In the genomic region with DNA sequence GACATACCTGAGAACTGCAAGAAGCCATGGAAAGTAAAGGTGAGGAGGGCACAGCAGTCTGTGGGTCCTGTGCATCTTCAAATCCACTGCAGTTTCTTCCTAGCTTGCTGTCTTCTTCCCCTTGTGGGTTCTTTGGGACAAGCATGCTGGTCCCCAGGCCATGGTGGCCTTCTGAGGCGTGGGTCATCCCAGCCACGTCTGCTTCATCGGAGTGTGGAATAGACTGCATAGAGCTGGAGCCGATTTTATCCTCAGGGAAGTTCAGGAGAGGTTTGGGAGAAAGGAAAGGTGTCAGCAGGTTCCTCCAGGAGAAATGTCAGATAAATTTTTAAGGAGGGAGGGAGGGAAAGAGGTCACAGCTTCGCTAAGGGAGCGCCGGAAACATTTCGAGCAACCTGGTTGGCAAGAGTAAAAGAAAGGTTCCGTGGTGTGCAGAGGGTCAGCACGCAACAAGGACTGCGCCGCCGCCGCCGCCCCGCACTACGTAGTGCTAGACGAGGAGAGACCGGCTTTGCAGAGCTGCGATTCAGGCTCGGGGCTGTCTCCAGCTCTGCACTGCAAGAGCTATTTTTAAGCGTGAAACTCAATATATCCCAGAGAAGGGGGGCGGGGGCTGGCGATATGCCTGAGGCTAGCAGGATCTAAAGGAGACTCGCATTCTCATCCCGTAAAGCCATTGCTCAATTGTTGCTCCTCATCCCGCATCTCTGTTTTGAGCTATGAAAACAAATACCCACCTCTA, we compare ENCODE assay signal across 8 mouse cellular contexts. TPM values are rescaled to one million over a fixed set of nuclear protein-coding genes. Genes with fewer than 3 reads are reported as not detected.
DNase-seq lines count a peak whose midpoint lies in the region; ATAC-seq and TF ChIP-seq lines count a peak whose summit lies in the region.

Gene Pla2g4e (minus strand): TSS at position 657 of the 742 bp plus-strand sequence.

- peak within 1 kb of the TSS; percentile 74 for H3K4me2 ChIP-seq in midbrain, embryonic 12.5 days (replicated peaks)

- peaks cover 30% of the 10 kb centered on the region for H3K27me3 ChIP-seq in midbrain, embryonic 12.5 days
- peaks cover 4% of the 10 kb centered on the region; the same call in 1 of the 2 replicates for H3K27me3 ChIP-seq in thymus, adult 2 months (ENCODE audit: control insufficient read depth, insufficient read depth, low read length)

- no peak for TF ChIP-seq CTCF in thymus, adult 2 months (IDR thresholded peaks at IDR 0.05; ENCODE audit: borderline replicate concordance, control insufficient read depth, extremely low read depth, insufficient read depth, low read length, poor library complexity)

- H3K27ac ChIP-seq in midbrain, embryonic 12.5 days (replicated peaks): no peak within 1 kb of the TSS
- no peak within 1 kb of the TSS for H3K27ac ChIP-seq in thymus, adult 2 months (ENCODE audit: control insufficient read depth, insufficient read depth, low read length)

- no peak for TF ChIP-seq POLR2A in thymus, adult 2 months (IDR thresholded peaks at IDR 0.05; ENCODE audit: control insufficient read depth, extremely low read depth, insufficient read depth, low read length, poor library complexity)

- ATAC-seq in midbrain, embryonic 12.5 days (ENCODE audit: low FRiP score, low read depth): peak; percentile 54; the same call in 1 of the 2 replicates

- 0 out of 2 replicates have a peak, but pooled peaks cover 2% of the 10 kb centered on the region for H3K4me1 ChIP-seq in midbrain, embryonic 12.5 days
- H3K4me1 ChIP-seq in thymus, adult 2 months (replicated peaks; ENCODE audit: control insufficient read depth, insufficient read depth, low read length): no peaks in the 10 kb centered on the region

- no peaks in the 10 kb centered on the region for H3K36me3 ChIP-seq in midbrain, embryonic 12.5 days
- no peaks in the 10 kb centered on the region for H3K36me3 ChIP-seq in thymus, adult 2 months (ENCODE audit: control insufficient read depth, insufficient read depth, low read length)

- 3% methylated on average over 27 of the region's 27 CpGs for WGBS in midbrain, embryonic 12.5 days
- 12% methylated on average over 27 of the region's 27 CpGs for WGBS in thymus, adult 2 months

- no peaks in the 10 kb centered on the region for H3K9me3 ChIP-seq in midbrain, embryonic 12.5 days

- H3K4me3 ChIP-seq in midbrain, embryonic 12.5 days: peak within 1 kb of the TSS; percentile 46
- no peak within 1 kb of the TSS for H3K4me3 ChIP-seq in thymus, adult 2 months (ENCODE audit: control insufficient read depth, insufficient read depth, low read length)

- H3K9ac ChIP-seq in midbrain, embryonic 12.5 days (replicated peaks): peak within 1 kb of the TSS; percentile 37

- peak; percentile 38 to 58 for DNase-seq in left cerebral cortex, adult 18-20 months (ENCODE audit: low spot score in 2 of 2)
- DNase-seq in left cerebral cortex, adult 11 months (ENCODE audit: low spot score): no peak
- peak; percentile 62 for DNase-seq in embryo, embryonic 10 days (ENCODE audit: low spot score)
- DNase-seq in gastrocnemius, postnatal 25 days: peak; percentile 66
- DNase-seq in layer of hippocampus, adult 9-11 months: peak; percentile 31
- no peak for DNase-seq in thymus, adult 2 months
- no peak for DNase-seq in adrenal gland, adult 8-10 months

RNA-seq across cellular contexts. Expression of gene Pla2g4e, which starts in this region (rescaled TPM):
- 10 to 100 TPM; 18.0 to 20.9 TPM for total RNA-seq in left cerebral cortex, adult 18-20 months (2021)
- 10 to 100 TPM; 26.9 to 28.8 TPM for total RNA-seq in gastrocnemius, postnatal 25 days (2021)
- 0.13 and 0.19 TPM in 2 replicates for polyA plus RNA-seq in midbrain, embryonic 12.5 days (2016; fragmentation: Nextera tagmentation; extraction: Ambion mirVana)
- 0.28 and 0.61 TPM in 2 replicates for polyA plus RNA-seq in thymus, adult 2 months (2012; rRNA removed)
- total RNA-seq in adrenal gland, adult 8-10 months (2022): 1 to 10 TPM in 2 of 4 experiments, under 1 TPM in 2; 0.35 to 1.3 (median 0.99) TPM

Comparison
In these comparisons a context has a peak if more than half of its experiments do, and no peak if none do; other contexts are left out.
1. RNA of gene Pla2g4e (total RNA-seq): 26.9 to 28.8 TPM in gastrocnemius, postnatal 25 days and 18.0 to 20.9 TPM in left cerebral cortex, adult 18-20 months; 0.35 to 1.3 TPM in adrenal gland, adult 8-10 months; every median in the first group is over 4 times any median in the second.
2. DNase-seq: peak in left cerebral cortex, adult 18-20 months (2 of 2), embryo, embryonic 10 days (single experiment), gastrocnemius, postnatal 25 days (single experiment) and layer of hippocampus, adult 9-11 months (single experiment); none in left cerebral cortex, adult 11 months (single experiment), thymus, adult 2 months (single experiment) and adrenal gland, adult 8-10 months (single experiment).
3. Peak in ATAC-seq, H3K4me3 ChIP-seq, H3K9ac ChIP-seq and H3K4me2 ChIP-seq in midbrain, embryonic 12.5 days; RNA of the gene not detected or under 1 TPM.